Mouse (Mus musculus) MEL-GATA-1-ER (cell line): ENCODE results near the gene Snap23.
"Not testable (repeated sequence)": the region's sequence is repeated elsewhere in the genome, so short reads cannot be mapped to it uniquely, and the experiment has no call there.

Experiments used
- DNase-seq: peaks from one replicate; pipeline ENCODE4 v3.0.0-alpha.2; 2012; ENCODE audit warnings: low read depth; ENCODE audit errors: extremely low read depth

Snap23 gene

DNA sequence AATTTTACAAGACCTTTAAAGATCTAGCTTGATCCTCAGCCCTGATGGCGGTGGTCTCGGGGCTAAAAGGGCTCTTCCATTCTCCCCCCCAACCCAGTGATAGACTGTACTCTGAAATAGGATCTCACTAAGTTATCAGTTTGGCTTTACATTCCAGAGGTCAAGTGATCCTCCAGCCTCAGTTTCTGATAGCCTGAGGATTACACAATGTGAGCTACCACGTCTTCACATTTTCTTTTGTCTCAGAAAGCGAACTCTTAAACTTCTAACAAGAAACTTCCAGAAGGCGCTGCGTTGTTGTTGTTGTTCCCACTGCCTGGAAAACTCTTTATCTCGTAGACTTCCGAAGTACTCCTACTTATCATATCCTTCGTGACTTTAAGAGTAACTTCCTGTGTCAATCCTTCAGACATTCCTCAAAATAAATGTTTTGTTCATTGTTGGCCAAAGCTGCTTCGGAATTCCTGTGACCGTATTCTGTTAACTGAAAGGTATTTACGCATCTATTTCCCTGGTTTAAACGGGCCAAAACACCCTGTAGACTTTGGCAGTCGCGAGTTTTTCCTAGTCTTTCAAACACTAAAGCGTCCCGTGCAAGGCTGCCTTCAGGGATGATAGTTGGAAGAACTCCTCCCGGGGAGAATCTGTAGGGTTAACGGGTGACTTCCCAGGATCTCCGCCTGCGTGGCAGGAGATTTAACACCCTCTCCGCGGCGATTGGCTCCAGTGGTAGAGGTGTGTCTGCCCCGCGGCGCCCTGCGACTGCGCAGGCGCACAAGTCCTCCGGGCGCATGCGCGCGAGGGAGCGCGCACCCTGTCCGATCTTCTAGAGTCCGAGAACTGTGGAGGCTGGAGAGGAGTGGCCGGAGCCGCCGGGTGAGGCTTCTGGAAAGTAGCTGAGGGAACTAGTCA lies at the start of gene Snap23:
Gene Snap23, plus strand, starts transcription at position 786 of the 912 bp plus-strand sequence.
- DNase-seq = peak; percentile 85

GRCm38 (mm10) chr2:120518547-120519210 lies 48.8 kb upstream of the Snap23 start:
- no peak for DNase-seq

DNA sequence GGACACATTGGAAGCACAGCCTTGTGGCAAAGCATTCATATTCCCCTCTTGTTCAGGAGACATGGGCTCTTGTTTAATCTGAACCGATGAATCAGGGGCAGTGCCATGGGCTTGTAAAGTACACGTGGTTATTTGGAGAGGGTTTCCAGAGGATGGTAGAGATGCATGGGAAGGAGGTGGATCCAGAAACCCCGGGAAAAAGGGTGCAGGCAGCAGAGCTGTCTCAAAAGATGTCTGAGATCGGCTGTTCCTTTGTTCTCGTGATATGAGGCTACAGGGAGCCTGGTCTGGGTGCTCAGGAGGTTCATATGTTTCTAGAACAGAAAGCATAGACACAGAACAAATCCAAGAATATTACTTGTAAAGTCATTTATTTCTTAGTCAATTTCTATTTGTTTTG lies 40.7 kb upstream of the Snap23 start:
- no peak for DNase-seq

GRCm38 (mm10) chr2:120529531-120529930 lies 37.9 kb upstream of the Snap23 start:
- no peak for DNase-seq

DNA sequence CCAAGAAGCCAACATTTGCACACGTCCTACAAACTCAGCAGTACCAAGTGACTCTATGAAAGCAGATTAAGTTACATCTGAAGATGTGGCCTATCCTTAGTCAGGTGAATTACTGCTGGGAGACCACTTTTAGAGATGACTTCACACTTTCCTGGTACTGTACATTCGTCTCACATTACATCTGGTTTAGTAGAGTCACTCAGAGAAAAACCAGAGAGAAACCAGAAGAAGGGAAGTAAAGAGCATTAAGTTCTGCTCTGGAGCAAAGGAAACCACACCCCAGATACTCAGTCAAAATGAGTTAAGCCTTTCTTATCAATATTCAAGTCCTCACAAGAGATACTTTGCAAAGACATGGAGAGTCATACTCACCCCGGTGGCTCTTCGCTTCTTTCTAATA lies 36.2 kb upstream of the Snap23 start:
- DNase-seq = peak; percentile 50

DNA sequence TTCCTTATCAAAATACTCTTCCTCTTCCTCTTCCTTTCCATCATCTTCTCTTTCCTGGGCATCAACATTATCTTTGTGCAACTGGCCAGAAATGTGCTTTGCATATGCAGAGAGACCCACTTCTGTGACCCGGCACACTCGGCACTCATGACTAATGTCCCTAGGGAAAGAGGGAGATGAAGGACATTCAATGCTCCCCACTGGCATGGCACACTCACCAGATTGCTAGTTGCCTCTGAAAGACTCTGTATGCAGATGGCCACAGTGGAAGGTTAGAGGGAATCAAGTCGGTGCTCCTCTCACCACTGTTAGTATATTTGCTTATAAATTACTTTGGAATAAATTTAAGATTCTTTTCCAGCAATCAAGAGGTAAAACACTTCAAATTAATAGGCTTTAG lies 28.1 kb upstream of the Snap23 start:
- no peak for DNase-seq

DNA sequence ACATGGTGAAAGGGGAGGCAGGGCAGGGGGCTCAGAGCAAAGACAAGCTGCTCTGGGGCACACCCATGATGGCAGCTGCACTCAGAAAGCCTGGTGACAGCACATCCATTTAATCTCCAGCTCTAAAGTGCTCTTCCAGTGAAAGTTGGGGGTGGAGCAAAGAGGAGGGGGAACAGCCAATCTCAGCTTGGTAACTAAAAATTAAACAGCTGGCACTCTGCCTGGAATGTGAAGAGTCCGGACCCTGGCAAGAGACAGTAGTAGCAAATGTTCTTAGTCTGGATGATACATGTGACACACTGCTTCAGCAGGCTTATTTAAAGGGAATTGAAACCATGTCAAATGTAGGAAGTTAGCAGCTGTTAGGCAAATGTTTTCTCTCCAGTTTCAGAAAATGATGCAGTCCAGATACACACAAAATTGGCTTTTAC lies 27.7 kb upstream of the Snap23 start:
- DNase-seq = peak; percentile 31

DNA sequence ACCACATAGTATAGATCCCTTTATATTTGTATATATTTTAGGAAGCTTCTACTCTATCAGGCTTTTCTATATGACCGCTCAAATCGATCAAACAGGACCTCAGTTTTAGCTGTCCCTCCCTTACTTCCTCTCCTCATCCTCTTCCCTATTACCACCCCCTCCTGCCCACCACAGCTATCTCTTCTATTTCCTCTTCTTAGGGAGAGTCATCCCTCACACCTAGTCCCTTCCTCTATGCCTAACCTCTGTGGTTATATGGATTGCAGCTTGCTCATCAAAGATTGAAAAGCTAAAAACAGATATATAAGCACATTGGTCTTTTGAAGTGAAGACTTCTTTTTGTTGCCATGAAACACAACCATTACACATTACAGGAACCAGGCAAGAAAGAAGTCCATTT lies 22.7 kb upstream of the Snap23 start:
- DNase-seq = peak; percentile 62

- no peak for DNase-seq
Observed at GRCm38 (mm10) chr2:120556868-120557267, 10.6 kb upstream of the Snap23 start.

GRCm38 (mm10) chr2:120558813-120559212 lies 8.7 kb upstream of the Snap23 start:
- DNase-seq = no peak

- DNase-seq = no peak
Observed at GRCm38 (mm10) chr2:120561524-120561923, 5.9 kb upstream of the Snap23 start.

DNA sequence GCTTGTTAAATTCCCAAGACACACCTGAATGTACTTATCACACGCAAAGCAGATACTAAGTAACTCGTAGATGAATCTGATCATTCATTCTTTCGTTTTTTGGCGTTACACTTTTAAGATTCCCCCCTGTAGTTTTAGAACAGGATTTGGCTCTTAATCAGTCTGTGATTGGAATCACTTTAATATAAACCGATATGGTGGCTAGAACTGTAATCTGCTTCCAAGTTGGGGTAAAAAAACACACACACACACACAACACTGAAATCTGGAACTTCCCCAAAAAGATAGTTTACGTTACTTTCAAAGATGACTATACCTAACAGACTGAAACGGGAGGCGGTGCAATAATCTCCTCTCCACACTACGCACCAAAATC lies 4.6 kb upstream of the Snap23 start:
- DNase-seq = no peak

DNA sequence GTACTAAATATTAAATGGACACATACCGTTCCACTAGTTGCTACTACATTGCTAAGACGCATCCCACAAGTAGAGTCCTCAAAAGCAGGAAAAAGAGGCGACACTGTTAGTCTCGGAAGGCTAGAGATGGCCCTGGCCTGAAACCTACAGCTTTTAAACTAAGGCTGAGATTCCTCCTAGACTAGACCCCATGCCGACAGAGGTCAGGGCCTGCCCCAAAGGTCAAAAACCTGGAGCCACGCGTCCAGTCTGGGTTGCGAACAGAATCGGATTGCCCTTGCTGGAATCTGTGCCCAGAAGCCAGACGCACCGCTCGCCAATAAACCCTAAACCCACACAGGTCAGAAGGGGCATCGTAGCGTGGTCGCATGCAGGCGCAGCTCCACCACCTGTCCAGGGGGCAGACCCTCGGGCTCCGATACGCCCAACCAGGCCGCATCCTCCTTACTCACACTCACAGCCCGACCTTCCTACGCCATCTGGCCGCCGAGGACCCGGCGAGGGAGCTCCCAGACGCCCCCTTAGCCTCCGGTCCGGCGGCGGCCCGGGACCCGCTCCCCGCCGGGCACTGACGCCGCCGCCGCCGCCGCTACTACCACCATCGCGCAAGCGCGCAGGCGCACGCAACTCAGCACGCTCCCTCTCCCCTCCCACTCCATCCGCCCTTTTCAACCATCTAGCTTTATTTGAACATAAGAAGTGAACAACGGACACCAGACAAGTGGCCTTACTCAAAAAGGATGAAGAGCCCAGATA lies 4.1 kb upstream of the Snap23 start, which contains the start of gene Zfp106:
Gene Zfp106, minus strand, starts transcription at position 609 of the 756 bp plus-strand sequence.
- DNase-seq = peak; percentile 85

DNA sequence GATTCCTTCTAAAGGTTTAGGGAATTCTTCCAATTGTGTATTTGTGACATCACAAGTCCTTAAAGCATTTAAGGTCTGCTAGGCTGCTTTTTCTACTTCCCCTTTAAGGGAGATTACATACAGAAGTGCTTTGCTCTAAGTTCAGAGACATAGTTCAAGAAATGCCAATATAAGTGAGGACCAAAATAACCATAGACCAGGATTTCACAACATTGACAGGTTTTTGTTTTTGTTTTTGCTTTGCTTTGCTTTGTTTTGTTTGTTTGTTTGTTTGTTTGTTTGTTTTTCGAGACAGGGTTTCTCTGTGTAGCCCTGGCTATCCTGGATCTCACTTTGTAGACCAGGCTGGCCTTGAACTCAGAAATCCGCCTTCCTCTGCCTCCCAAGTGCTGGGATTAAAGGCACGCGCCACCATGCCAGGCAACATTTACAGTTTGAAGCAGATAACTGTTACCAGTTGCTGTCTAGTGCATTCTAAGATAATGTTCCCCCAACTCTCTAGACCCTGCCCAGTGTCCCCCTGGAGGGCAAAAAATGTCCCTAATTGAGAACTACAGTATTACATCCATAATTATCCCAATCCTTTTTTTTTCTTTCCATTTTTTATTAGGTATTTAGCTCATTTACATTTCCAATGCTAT lies 2.8 kb upstream of the Snap23 start:
- DNase-seq = not testable (repeated sequence)

DNA sequence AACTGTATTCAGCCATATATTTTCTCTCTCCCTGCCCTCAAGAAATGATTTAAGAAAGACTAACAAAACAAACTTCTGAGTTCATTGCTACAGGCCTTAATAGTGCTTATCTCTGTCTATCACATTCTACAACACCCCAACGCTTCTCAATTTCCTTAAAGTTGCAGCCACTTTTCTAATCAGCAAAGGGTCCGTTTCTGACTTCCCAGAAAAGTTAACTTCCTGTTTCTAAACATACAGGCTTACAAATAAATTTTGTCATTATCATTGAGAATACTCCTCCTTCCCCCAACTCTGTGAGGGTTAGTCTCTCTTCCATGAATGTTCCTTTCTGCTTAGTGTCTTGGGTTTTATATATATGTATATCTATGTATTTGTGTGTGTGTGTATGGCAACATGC lies 2.1 kb upstream of the Snap23 start:
- DNase-seq = peak; percentile 98

GRCm38 (mm10) chr2:120567798-120568320 lies 388 bp downstream of the Snap23 start:
- no peak for DNase-seq

DNA sequence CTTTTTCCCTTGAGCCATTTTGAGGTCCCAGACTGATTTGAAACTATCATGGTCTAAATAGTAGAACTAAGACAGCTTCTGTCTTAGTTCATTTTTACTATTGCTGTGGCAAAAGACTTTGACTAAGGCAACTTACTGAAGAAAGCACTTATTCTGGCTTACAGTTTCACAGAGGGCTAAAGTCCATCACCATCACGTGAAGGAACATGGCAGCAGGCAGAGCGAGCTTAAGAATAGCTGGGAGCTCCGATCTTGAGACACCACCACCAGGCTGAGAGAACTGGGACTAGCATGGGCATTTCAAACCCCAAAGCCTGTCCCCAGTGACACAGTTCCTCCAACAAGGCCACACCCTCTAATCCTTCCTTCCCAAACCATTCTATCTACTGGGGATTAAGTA lies 3.6 kb downstream of the Snap23 start:
- no peak for DNase-seq

DNA sequence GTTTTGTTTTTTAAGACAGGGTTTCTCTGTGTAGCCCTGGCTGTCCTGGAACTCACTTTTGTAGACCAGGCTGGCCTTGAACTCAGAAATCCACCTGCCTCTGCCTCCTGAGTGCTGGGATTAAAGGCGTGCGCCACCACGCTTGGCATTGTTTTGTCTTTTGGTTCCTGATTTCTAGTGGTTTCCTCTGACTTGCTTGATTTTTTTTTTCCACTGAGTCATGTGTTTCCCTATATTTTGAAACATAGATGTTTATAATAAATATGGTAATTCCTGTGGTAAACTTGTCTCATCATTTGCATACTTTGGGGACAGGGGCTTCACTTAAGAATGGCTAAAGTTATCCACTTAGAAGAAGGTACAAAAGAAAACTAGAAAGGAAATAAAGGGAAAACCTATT lies 4.7 kb downstream of the Snap23 start:
- DNase-seq = not testable (repeated sequence)

DNA sequence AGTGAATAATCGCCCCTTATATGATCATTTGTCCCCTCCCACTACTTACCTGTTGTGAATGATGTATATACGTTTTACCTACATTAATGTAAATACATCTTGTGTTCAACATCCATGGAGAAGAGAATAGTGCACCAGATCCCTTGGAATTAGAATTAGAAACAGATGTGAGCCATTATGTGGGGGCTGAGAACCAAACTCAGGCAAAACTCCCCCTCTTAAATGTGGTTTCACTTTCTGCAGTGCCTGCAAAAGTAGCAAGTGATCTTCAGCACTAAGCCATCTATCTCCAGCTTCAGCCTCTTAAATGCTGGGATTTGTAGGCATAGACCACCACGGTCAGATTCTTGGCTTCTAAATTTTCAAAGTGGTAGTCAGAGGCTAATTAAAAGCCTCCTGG lies 7.7 kb downstream of the Snap23 start:
- DNase-seq = no peak

GRCm38 (mm10) chr2:120575978-120576377 lies 8.5 kb downstream of the Snap23 start:
- DNase-seq = peak; percentile 93

DNA sequence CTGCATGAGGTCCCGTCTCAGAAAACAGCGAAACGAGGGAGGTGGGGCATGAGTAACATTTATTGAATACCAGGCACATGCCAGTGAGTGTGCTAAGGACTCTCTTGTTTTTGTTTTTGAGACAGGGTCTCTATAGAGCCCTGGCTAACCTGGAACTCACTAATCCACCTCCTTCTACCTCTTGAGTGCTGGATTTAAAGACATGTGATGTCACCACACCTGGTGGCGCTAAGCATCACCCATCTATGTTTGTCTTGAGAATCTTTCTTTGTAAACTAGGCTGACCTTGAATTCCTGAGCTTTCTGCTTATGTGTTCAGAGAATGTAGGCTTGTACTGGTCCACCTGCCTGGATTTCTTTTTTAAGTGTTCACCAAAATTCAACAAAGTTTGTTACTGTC lies 10.3 kb downstream of the Snap23 start:
- no peak for DNase-seq
